Mouse (Mus musculus): ENCODE results near the gene Ackr4. TPM values are rescaled to one million over a fixed set of nuclear protein-coding genes. Genes with fewer than 3 reads are reported as not detected.

Gene Ackr4
- total and polyA plus RNA-seq, 3 experiments, result 0.10 to 0.27 TPM; not detected in 1

DNA sequence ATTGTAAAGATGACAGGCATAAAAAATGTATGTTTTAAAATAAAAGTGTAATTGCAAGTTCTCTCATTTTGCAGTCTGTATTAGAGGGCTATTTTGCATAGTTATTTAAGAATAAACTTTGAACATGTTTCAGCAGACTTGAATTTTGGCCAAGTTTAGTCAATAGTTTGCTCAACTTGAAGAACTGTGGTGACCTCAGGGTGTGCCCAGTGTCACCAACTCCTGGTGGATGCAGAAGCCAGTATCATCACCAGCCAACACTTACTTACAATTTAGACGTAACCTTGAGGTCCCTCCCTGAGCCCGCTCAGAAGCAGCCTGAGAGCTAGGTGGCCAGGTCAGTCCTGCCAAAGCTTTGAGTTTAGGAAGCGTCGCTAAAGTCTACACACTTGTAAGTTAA lies 83.1 kb downstream of the Ackr4 start:
- no peaks in the 10 kb centered on the region for H3K79me2 ChIP-seq (ENCODE audit: control insufficient read depth, insufficient read depth, low read length, poor library complexity)
- H3K4me1 ChIP-seq (ENCODE audit: control insufficient read depth in 1 of 2, insufficient read depth in 2 of 2, low read length in 2 of 2), result no peaks in the 10 kb centered on the region
- no peak for DNase-seq (ENCODE audit: low read depth, low spot score)
- no peak overlapping the region for H3K9ac ChIP-seq (ENCODE audit: control insufficient read depth, low read depth, low read length, poor library complexity, severe bottlenecking)
- H3K27me3 ChIP-seq (ENCODE audit: control insufficient read depth in 1 of 2, insufficient read depth in 2 of 2, low read length in 2 of 2), result no peaks in the 10 kb centered on the region
- peaks cover 0 to 3% of the 10 kb centered on the region in 2 experiments; a peak in 2 of 4 replicates for H3K36me3 ChIP-seq (ENCODE audit: control insufficient read depth in 1 of 2, insufficient read depth in 2 of 2, low read length in 2 of 2)
- TF ChIP-seq BHLHE40 (IDR thresholded peaks at IDR 0.05; ENCODE audit: borderline replicate concordance, low read depth, low read length) (no peak), USF2 (IDR thresholded peaks at IDR 0.05; ENCODE audit: borderline replicate concordance in 1 of 2, insufficient read depth in 1 of 2, low read depth in 1 of 2, low read length in 2 of 2) (no peak), MYB (IDR thresholded peaks at IDR 0.05; ENCODE audit: low read depth, low read length) (no peak), MAX (IDR thresholded peaks at IDR 0.05; ENCODE audit: low read length) (no peak), ZNF384 (IDR thresholded peaks at IDR 0.05; ENCODE audit: low read depth, low read length) (no peak), ZMIZ1 (IDR thresholded peaks at IDR 0.05; ENCODE audit: low read depth, low read length) (no peak), HCFC1 (IDR thresholded peaks at IDR 0.05; ENCODE audit: low read depth, low read length) (no peak), ZC3H11A (IDR thresholded peaks at IDR 0.05; ENCODE audit: low read depth, low read length) (no peak), MYC (IDR thresholded peaks at IDR 0.05; ENCODE audit: low read depth, low read length) (no peak), POLR2AphosphoS2 (IDR thresholded peaks at IDR 0.05; ENCODE audit: low read length) (no peak), POLR2AphosphoS5 (IDR thresholded peaks at IDR 0.05; ENCODE audit: borderline replicate concordance, low read depth, low read length) (no peak), CHD1 (IDR thresholded peaks at IDR 0.05; ENCODE audit: low read depth, low read length) (no peak), SIN3A (IDR thresholded peaks at IDR 0.05; ENCODE audit: low read length) (no peak), USF1 (IDR thresholded peaks at IDR 0.05; ENCODE audit: low read depth, low read length) (no peak), MEF2A (IDR thresholded peaks at IDR 0.05; ENCODE audit: extremely low read depth, insufficient replicate concordance, low read depth, low read length, poor library complexity, severe bottlenecking) (no peak), TCF12 (IDR thresholded peaks at IDR 0.05; ENCODE audit: low read depth, low read length) (no peak), NRF1 (IDR thresholded peaks at IDR 0.05; ENCODE audit: insufficient read depth, low read depth, low read length, poor library complexity, severe bottlenecking) (no peak)
- no peaks in the 10 kb centered on the region for H3K9me3 ChIP-seq (replicated peaks; ENCODE audit: insufficient read depth, low read length)
- H3K27ac ChIP-seq (ENCODE audit: control insufficient read depth, low read depth, low read length), result no peak overlapping the region
- no peak overlapping the region for H3K4me3 ChIP-seq (ENCODE audit: control insufficient read depth in 1 of 2, insufficient read depth in 1 of 2, low read depth in 2 of 2, low read length in 2 of 2)

DNA sequence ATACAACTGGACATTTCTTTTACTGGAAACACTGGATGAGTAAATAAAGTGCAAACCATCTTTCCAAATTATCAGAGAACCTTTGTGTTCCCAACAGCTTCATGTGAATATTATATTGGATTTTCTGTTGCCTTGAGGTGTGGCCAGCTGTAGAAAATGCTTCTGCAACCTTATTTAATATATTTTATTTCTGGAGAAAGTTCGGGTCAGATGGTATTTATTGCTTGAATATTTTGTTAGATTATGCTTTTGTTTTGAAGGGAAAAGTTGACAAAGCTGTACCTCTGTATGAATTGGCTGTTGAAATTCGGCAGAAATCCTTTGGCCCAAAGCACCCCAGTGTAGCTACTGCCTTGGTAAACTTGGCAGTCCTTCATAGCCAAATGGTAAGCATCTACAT lies 86.4 kb downstream of the Ackr4 start, which contains the start of gene Gm28305:
TSS of gene Gm28305 (plus strand) at position 301 of the 400 bp plus-strand sequence.
- H3K36me3 ChIP-seq (ENCODE audit: control insufficient read depth in 1 of 2, insufficient read depth in 2 of 2, low read length in 2 of 2), result no peaks in the 10 kb centered on the region
- TF ChIP-seq MAZ (IDR thresholded peaks at IDR 0.05; ENCODE audit: low read depth, low read length), result no peak
- TF ChIP-seq POLR2AphosphoS5 (IDR thresholded peaks at IDR 0.05; ENCODE audit: borderline replicate concordance, low read depth, low read length), result no peak
- no peak for TF ChIP-seq ELF1 (IDR thresholded peaks at IDR 0.05; ENCODE audit: low read depth, low read length)
- TF ChIP-seq E2F4 (IDR thresholded peaks at IDR 0.05; ENCODE audit: borderline replicate concordance, low read depth, low read length), result no peak
- no peak for TF ChIP-seq RCOR1 (IDR thresholded peaks at IDR 0.05; ENCODE audit: low read depth, low read length)
- no peak for TF ChIP-seq MXI1 (IDR thresholded peaks at IDR 0.05; ENCODE audit: low read depth, low read length)
- TF ChIP-seq RAD21 (IDR thresholded peaks at IDR 0.05; ENCODE audit: low read depth, low read length), result no peak
- TF ChIP-seq HCFC1 (IDR thresholded peaks at IDR 0.05; ENCODE audit: low read depth, low read length), result no peak
- TF ChIP-seq TCF12 (IDR thresholded peaks at IDR 0.05; ENCODE audit: low read depth, low read length), result no peak
- H3K9ac ChIP-seq (ENCODE audit: control insufficient read depth, low read depth, low read length, poor library complexity, severe bottlenecking), result no peak within 1 kb of the TSS
- H3K9me3 ChIP-seq (replicated peaks; ENCODE audit: insufficient read depth, low read length), result no peaks in the 10 kb centered on the region
- H3K27ac ChIP-seq (ENCODE audit: control insufficient read depth, low read depth, low read length), result no peak within 1 kb of the TSS
- no peaks in the 10 kb centered on the region for H3K27me3 ChIP-seq (ENCODE audit: control insufficient read depth in 1 of 2, insufficient read depth in 2 of 2, low read length in 2 of 2)
- H3K79me2 ChIP-seq (ENCODE audit: control insufficient read depth, insufficient read depth, low read length, poor library complexity), result no peaks in the 10 kb centered on the region
- no peak within 1 kb of the TSS for H3K4me3 ChIP-seq (ENCODE audit: control insufficient read depth in 1 of 2, insufficient read depth in 1 of 2, low read depth in 2 of 2, low read length in 2 of 2)
- no peak for DNase-seq (ENCODE audit: low read depth, low spot score)
- no peaks in the 10 kb centered on the region for H3K4me1 ChIP-seq (ENCODE audit: control insufficient read depth in 1 of 2, insufficient read depth in 2 of 2, low read length in 2 of 2)
